Mouse (Mus musculus) G1E (cell line): Measurements from ENCODE around the gene Lsm3. TPM values are rescaled to one million over a fixed set of nuclear protein-coding genes. Genes with fewer than 3 reads are reported as not detected.

Experiments used
- ATAC-seq: 2 replicates; pipeline ENCODE4 v1.8.0; 2016; ENCODE audit warnings: mild to moderate bottlenecking; ENCODE audit not compliant: insufficient number of reproducible peaks, poor library complexity, low FRiP score, severe bottlenecking; ENCODE audit errors: extremely low read depth
- DNase-seq: peaks from one replicate; pipeline ENCODE4 v3.0.0; 2012; ENCODE audit warnings: low spot score
- H3K27me3 ChIP-seq: 2 replicates; pipeline ENCODE4 v1.6.1; 2012; ENCODE audit warnings: mild to moderate bottlenecking, low read length, inconsistent platforms; ENCODE audit not compliant: insufficient read depth
- H3K36me3 ChIP-seq: replicated peaks from 2 replicates; pipeline ENCODE3; 2012; ENCODE audit warnings: mild to moderate bottlenecking, inconsistent platforms
- H3K4me1 ChIP-seq: 2 replicates; pipeline ENCODE4 v1.6.1; 2012; ENCODE audit warnings: low read depth, low read length, inconsistent platforms, mixed read lengths; ENCODE audit not compliant: insufficient read depth
- H3K4me3 ChIP-seq: 2 replicates; pipeline ENCODE4 v1.5.1; 2012; ENCODE audit warnings: low read depth, mild to moderate bottlenecking, inconsistent platforms, low read length, moderate library complexity, mixed read lengths
- H3K9me3 ChIP-seq: replicated peaks from 2 replicates; pipeline ENCODE4 v1.6.1; 2012; ENCODE audit warnings: inconsistent platforms
- CTCF ChIP-seq: IDR thresholded peaks from 2 replicates; pipeline ENCODE4 v1.5.1; 2012; ENCODE audit warnings: low read depth, low read length, inconsistent platforms, mixed read lengths
- GATA1 ChIP-seq: IDR thresholded peaks from 2 replicates; pipeline ENCODE4 v1.6.1; 2012; ENCODE audit warnings: borderline replicate concordance, low read length, inconsistent platforms, mixed read lengths
- GATA2 ChIP-seq: IDR thresholded peaks from 2 replicates; pipeline ENCODE4 v1.6.1; 2012; ENCODE audit warnings: low read depth, low read length, inconsistent platforms, borderline replicate concordance
- POLR2AphosphoS5 ChIP-seq: IDR thresholded peaks from 2 replicates; pipeline ENCODE4 v1.6.1; 2012; ENCODE audit warnings: low read depth, low read length, inconsistent platforms; ENCODE audit not compliant: insufficient replicate concordance
- TAL1 ChIP-seq: conservative IDR thresholded peaks from 2 replicates; pipeline ENCODE4 v1.6.1; 2012; ENCODE audit warnings: low read depth, low read length, inconsistent platforms, mixed read lengths
- polyA plus RNA-seq: library from polyadenylated mRNA; stranded (reverse); fragments of >175 nt; gene quantifications from 2 replicates; pipeline ENCODE4 v1.2.3, GENCODE M21; 2012
- total RNA-seq, 2 experiments: library from RNA; stranded (forward) in 1 of 2; stranded (reverse) in 1 of 2; fragments of 200-1000 nt in 1 of 2; fragments of >200 nt in 1 of 2; fragmentation: Nextera tagmentation in 1 of 2; gene quantifications; 2 replicates each; pipeline ENCODE4 v1.2.3; 2014 to 2017

Gene Lsm3
- total and polyA plus RNA-seq, 3 experiments, result 15.3 to 263 (median 47.4) TPM

- no peaks in the 10 kb centered on the region for H3K27me3 ChIP-seq
- TF ChIP-seq GATA1 (no peak), CTCF (no peak), GATA2 (no peak), TAL1 (no peak), POLR2AphosphoS5 (no peak)
- no peak overlapping the region for H3K4me3 ChIP-seq
- H3K36me3 ChIP-seq, result peaks cover 94% of the 10 kb centered on the region
- H3K9me3 ChIP-seq, result no peaks in the 10 kb centered on the region
- DNase-seq (no peak), ATAC-seq (no peak)
- H3K4me1 ChIP-seq, result peaks cover 14% of the 10 kb centered on the region
Observed at GRCm38 (mm10) chr6:91522816-91523215, 7.1 kb downstream of the Lsm3 start.

DNA sequence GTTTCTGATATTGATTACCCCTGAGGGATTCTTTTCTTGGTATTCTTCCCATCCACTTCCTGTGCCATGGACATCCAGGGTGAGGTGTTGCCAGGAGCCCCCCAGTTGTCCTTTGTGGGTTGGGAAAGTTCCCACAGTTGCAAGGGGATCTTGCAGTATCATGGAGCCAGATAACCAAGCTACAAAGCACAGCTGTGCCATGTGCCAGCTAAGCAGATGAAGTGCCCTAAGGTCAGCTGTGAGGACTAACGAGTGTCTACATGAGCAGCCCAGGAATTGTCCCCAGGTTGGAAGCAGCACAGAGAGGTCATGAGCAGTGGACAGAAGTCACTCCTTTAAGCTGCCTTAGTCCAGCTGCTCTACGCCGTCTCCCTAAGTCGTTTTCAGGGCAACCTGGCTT is 9.8 kb downstream of the Lsm3 start:
- Histone ChIP-seq H3K36me3 (peaks cover 78% of the 10 kb centered on the region), H3K4me1 (peaks cover 4% of the 10 kb centered on the region; the same call in 1 of the 2 replicates)
- no peak for ATAC-seq

GRCm38 (mm10) chr6:91527227-91527860 is 11.6 kb downstream of the Lsm3 start:
- no peaks in the 10 kb centered on the region for H3K9me3 ChIP-seq
- no peak overlapping the region for H3K4me3 ChIP-seq
- H3K36me3 ChIP-seq, result peaks cover 60% of the 10 kb centered on the region
- H3K4me1 ChIP-seq, result no peaks in the 10 kb centered on the region
- DNase-seq (peak; percentile 17), ATAC-seq (peak; percentile 22; the same call in 1 of the 2 replicates)
- peaks cover under 1% of the 10 kb centered on the region for H3K27me3 ChIP-seq
- TF ChIP-seq CTCF, result no peak; the same call in 1 of the 2 replicates
- TF ChIP-seq GATA2, result no peak
- no peak for TF ChIP-seq POLR2AphosphoS5
- no peak for TF ChIP-seq GATA1
- TF ChIP-seq TAL1, result no peak

More for the DNA sequence above, 9.8 kb downstream of the Lsm3 start:
- H3K27me3 ChIP-seq, result no peaks in the 10 kb centered on the region
- H3K4me3 ChIP-seq, result no peak overlapping the region
- TF ChIP-seq GATA2, result no peak
- no peak for TF ChIP-seq POLR2AphosphoS5
- TF ChIP-seq GATA1, result no peak
- TF ChIP-seq CTCF, result no peak
- TF ChIP-seq TAL1, result no peak
- DNase-seq, result no peak
- H3K9me3 ChIP-seq, result no peaks in the 10 kb centered on the region

GRCm38 (mm10) chr6:91528265-91528664 is 12.5 kb downstream of the Lsm3 start:
- Histone ChIP-seq H3K9me3 (no peaks in the 10 kb centered on the region), H3K36me3 (peaks cover 51% of the 10 kb centered on the region), H3K4me1 (no peaks in the 10 kb centered on the region), H3K4me3 (no peak overlapping the region), H3K27me3 (peaks cover 7% of the 10 kb centered on the region)
- no peak for TF ChIP-seq TAL1
- no peak for TF ChIP-seq POLR2AphosphoS5
- no peak for TF ChIP-seq GATA2
- DNase-seq (no peak), ATAC-seq (no peak)

GRCm38 (mm10) chr6:91530673-91531072 is 14.9 kb downstream of the Lsm3 start:
- no peak overlapping the region for H3K4me3 ChIP-seq
- no peak for DNase-seq
- no peaks in the 10 kb centered on the region for H3K9me3 ChIP-seq
- no peaks in the 10 kb centered on the region for H3K4me1 ChIP-seq
- peaks cover 11% of the 10 kb centered on the region for H3K27me3 ChIP-seq
- peaks cover 27% of the 10 kb centered on the region for H3K36me3 ChIP-seq
- TF ChIP-seq TAL1, result no peak
- no peak for TF ChIP-seq CTCF
- TF ChIP-seq POLR2AphosphoS5, result no peak
- no peak for TF ChIP-seq GATA2
- TF ChIP-seq GATA1, result no peak
- no peak for ATAC-seq

GRCm38 (mm10) chr6:91531276-91531675 is 15.5 kb downstream of the Lsm3 start:
- Histone ChIP-seq H3K4me1 (no peaks in the 10 kb centered on the region), H3K4me3 (no peak overlapping the region), H3K9me3 (no peaks in the 10 kb centered on the region), H3K27me3 (peaks cover 11% of the 10 kb centered on the region), H3K36me3 (peaks cover 21% of the 10 kb centered on the region)
- no peak for TF ChIP-seq POLR2AphosphoS5
- no peak for TF ChIP-seq GATA2
- no peak for TF ChIP-seq TAL1
- no peak for TF ChIP-seq CTCF
- no peak for TF ChIP-seq GATA1
- DNase-seq (no peak), ATAC-seq (no peak)
